Mouse (Mus musculus) embryonic stem cell, embryonic (primary cell): ENCODE results near the gene Rab1a.

ENCODE experiments used
- CTCF ChIA-PET, 4 experiments: fragments of 300-600 bp in 2 of 4; fragments of 350-600 bp in 2 of 4; sonication (Branson Sonifier 250); formaldehyde crosslinking; loops; one replicate each; lab custom pipeline; 2022; ENCODE audit warnings: inconsistent platforms in 2 of 4; lab: Charles Lee
- POLR2A ChIA-PET, 4 experiments: fragments of 300-600 bp in 2 of 4; fragments of 350-600 bp in 2 of 4; sonication (Branson Sonifier 250); formaldehyde crosslinking; loops; one replicate each; lab custom pipeline; 2022; ENCODE audit warnings: antibody characterized with exemption in 4 of 4, inconsistent platforms in 1 of 4; lab: Charles Lee

The Rab1a gene

DNA sequence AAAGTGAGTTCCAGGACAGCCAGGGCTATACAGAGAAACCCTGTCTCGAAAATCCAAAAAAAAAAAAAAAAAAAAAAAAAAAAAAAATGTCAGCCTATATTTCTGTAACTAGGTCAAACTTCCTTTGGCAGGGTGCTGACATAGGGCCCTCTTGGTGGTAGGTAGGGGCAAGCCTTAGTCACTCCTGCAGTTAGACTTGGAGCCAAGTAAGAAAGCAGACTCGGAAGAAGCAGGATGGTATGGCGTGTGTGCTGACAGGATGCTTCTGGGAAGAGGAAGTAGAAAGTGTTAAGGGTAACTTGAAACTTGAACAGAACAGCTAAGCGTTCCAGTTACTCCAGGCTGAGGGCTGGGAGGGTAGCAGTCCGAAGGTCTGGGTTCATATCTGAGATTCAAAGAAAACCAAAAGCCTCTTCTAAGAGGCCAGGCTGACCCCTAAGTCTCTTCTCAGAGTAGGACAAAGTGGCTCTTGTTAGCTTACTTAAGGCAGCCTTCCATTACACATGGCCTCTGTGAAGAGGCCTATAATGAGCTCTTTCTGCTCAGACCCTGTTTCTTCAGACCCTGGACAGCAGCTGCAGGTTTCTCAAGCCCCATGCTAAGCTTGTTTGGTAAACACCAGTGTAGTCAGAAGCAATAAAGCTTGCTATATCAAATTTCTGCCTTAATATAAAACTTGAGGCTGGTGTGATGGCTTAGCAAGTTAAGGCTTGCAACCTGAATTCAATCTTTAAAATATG, 31.0 kb downstream of the Rab1a start:
- ChIA-PET POLR2A (interaction anchor here (0.5 to 12.2 kb wide), 43 partner anchors 8 to 399 kb away, joined by 3 to 134 read pairs (median 8); partner anchors contain the start of genes Cep68 (in 3 of the 4), Rab1a (in 3 of the 4), Slc1a4 (in 3 of the 4) and Spred2 (in 1 of the 4)), CTCF (interaction anchor here in 3 of 4 experiments (0.7 to 2.9 kb wide), 8 partner anchors 14 to 549 kb away, joined by 4 to 16 read pairs (median 5); partner anchors contain the start of gene Cep68 (in 1 of the 3))

- ChIA-PET CTCF (interaction anchor here in 1 of 4 experiments (0.5 to 0.7 kb wide), 2 partner anchors 33 to 140 kb away, joined by 3 to 4 read pairs; no protein-coding TSS in a partner anchor), POLR2A (interaction anchor here in 3 of 4 experiments (0.6 to 12.2 kb wide), 12 partner anchors 9 to 160 kb away, joined by 3 to 134 read pairs (median 12); partner anchors contain the start of genes Cep68 (in 2 of the 3) and Rab1a (in 2 of the 3))
These were observed 33.0 kb downstream of the Rab1a start for GRCm38 (mm10) chr11:20234233-20234632.

- ChIA-PET CTCF (interaction anchor here in 3 of 4 experiments (0.5 to 1.6 kb wide), 5 partner anchors 9 to 117 kb away, joined by 3 to 5 read pairs (median 4); partner anchors contain the start of gene Cep68 (in 1 of the 3)), POLR2A (interaction anchor here in 3 of 4 experiments (0.6 to 12.2 kb wide), 27 partner anchors 7 to 125 kb away, joined by 3 to 134 read pairs (median 5); partner anchors contain the start of genes Cep68 (in 2 of the 3), Rab1a (in 2 of the 3), Slc1a4 (in 2 of the 3) and Actr2 (in 1 of the 3))
These were observed 35.8 kb downstream of the Rab1a start for GRCm38 (mm10) chr11:20237018-20237417.

DNA sequence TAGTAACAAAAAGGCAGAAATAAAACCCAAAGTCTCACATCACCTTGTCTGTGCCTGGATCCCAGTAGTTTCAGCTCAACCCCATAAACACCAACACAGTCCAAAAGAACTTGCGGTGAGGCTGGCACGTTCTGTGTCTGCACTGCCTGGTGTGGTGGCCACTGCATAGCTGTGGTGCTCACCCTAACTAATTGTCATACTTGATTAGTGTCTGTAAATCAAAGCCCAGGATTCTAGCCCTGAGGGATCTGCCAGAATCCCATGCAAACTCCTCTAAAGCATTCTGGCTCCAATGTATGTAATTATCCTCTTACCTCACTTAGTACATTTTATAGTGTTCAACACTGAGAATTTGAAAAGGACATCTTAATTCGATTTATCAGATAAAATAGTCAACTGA, 36.7 kb downstream of the Rab1a start:
- ChIA-PET CTCF (no interaction called here), POLR2A (interaction anchor here in 2 of 4 experiments (0.8 to 12.2 kb wide), 18 partner anchors 8 to 393 kb away, joined by 3 to 134 read pairs (median 4); partner anchors contain the start of genes Cep68 (in 2 of the 2), Rab1a (in 2 of the 2) and Slc1a4 (in 1 of the 2))

- POLR2A ChIA-PET: interaction anchor here in 2 of 4 experiments (0.8 to 12.2 kb wide), 13 partner anchors 8 to 107 kb away, joined by 3 to 134 read pairs (median 5); partner anchors contain the start of genes Cep68 (in 2 of the 2), Rab1a (in 1 of the 2) and Slc1a4 (in 1 of the 2)
- CTCF ChIA-PET: no interaction called here
These were observed 38.1 kb downstream of the Rab1a start for GRCm38 (mm10) chr11:20239279-20239861.

DNA sequence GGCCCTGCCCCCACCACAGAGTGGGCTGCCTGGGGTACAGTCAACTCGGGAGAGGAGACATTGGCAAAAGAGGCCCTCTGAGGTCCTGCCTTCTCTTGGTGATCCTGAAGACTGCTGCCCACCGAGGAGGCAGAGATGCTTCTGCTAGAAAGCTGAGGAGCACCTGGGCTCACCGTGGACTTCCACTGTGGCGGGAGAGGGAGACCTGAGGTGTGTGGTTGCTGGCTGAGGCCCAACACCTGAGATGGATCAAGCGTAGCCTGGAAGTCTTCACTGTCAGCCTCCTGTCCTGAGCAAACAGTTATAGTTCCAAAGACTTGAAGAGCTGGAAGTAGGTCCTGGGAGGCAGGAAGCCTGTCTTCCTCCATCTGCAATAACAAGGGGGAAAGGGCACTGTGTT, 39.1 kb downstream of the Rab1a start:
- POLR2A ChIA-PET: interaction anchor here in 3 of 4 experiments (0.6 to 12.2 kb wide), 11 partner anchors 9 to 156 kb away, joined by 3 to 134 read pairs (median 5); partner anchors contain the start of genes Cep68 (in 2 of the 3) and Rab1a (in 1 of the 3)
- CTCF ChIA-PET: no interaction called here

- POLR2A ChIA-PET: interaction anchor here in 3 of 4 experiments (0.7 to 12.2 kb wide), 12 partner anchors 8 to 104 kb away, joined by 3 to 134 read pairs (median 4); partner anchors contain the start of genes Cep68 (in 2 of the 3) and Rab1a (in 1 of the 3)
- CTCF ChIA-PET: interaction anchor here in 1 of 4 experiments (0.5 to 0.6 kb wide), 2 partner anchors 110 to 200 kb away, joined by 3 to 16 read pairs; no protein-coding TSS in a partner anchor
These were observed 40.1 kb downstream of the Rab1a start for GRCm38 (mm10) chr11:20241311-20241710.

GRCm38 (mm10) chr11:20242366-20243056, 41.3 kb downstream of the Rab1a start:
- POLR2A ChIA-PET: interaction anchor here (0.5 to 12.2 kb wide), 34 partner anchors 7 to 444 kb away, joined by 3 to 134 read pairs (median 5); partner anchors contain the start of genes Rab1a (in 2 of the 4), Cep68 (in 1 of the 4) and Slc1a4 (in 1 of the 4)
- CTCF ChIA-PET: interaction anchor here in 2 of 4 experiments (0.6 to 2.9 kb wide), 9 partner anchors 11 to 434 kb away, joined by 3 to 12 read pairs (median 4); partner anchors contain the start of gene Slc1a4 (in 1 of the 2)

- CTCF ChIA-PET: interaction anchor here in 3 of 4 experiments (0.6 to 2.9 kb wide), 10 partner anchors 12 to 433 kb away, joined by 3 to 12 read pairs (median 4); partner anchors contain the start of gene Slc1a4 (in 1 of the 3)
These were observed 42.1 kb downstream of the Rab1a start for GRCm38 (mm10) chr11:20243214-20243913.

GRCm38 (mm10) chr11:20244336-20245290, 43.4 kb downstream of the Rab1a start:
- ChIA-PET POLR2A (interaction anchor here (0.5 to 7.4 kb wide), 20 partner anchors 9 to 458 kb away, joined by 3 to 70 read pairs (median 4); partner anchors contain the start of gene Slc1a4 (in 2 of the 4)), CTCF (interaction anchor here in 3 of 4 experiments (0.6 to 2.9 kb wide), 5 partner anchors 14 to 451 kb away, joined by 3 to 12 read pairs (median 4); no protein-coding TSS in a partner anchor)

More at GRCm38 (mm10) chr11:20243214-20243913, 42.1 kb downstream of the Rab1a start:
- POLR2A ChIA-PET: interaction anchor here (0.5 to 7.4 kb wide), 40 partner anchors 7 to 459 kb away, joined by 3 to 70 read pairs (median 4); partner anchors contain the start of genes Rab1a (in 2 of the 4), Slc1a4 (in 2 of the 4) and Actr2 (in 1 of the 4)

- CTCF ChIA-PET: interaction anchor here in 1 of 4 experiments (2.9 kb wide), 1 partner anchor 112 kb away, joined by 12 read pairs; no protein-coding TSS in a partner anchor
- POLR2A ChIA-PET: interaction anchor here in 3 of 4 experiments (0.8 to 7.4 kb wide), 9 partner anchors 10 to 418 kb away, joined by 3 to 70 read pairs (median 4); partner anchors contain the start of gene Slc1a4 (in 1 of the 3)
These were observed 44.1 kb downstream of the Rab1a start for GRCm38 (mm10) chr11:20245316-20245715.

GRCm38 (mm10) chr11:20246616-20247015, 45.4 kb downstream of the Rab1a start:
- CTCF ChIA-PET: interaction anchor here in 1 of 4 experiments (0.7 to 0.8 kb wide), 2 partner anchors 10 to 179 kb away, joined by 3 read pairs; no protein-coding TSS in a partner anchor
- POLR2A ChIA-PET: interaction anchor here in 3 of 4 experiments (0.6 to 7.6 kb wide), 15 partner anchors 8 to 1466 kb away, joined by 3 to 134 read pairs (median 4); partner anchors contain the start of genes Rab1a (in 2 of the 3), Actr2 (in 1 of the 3) and Slc1a4 (in 1 of the 3)

DNA sequence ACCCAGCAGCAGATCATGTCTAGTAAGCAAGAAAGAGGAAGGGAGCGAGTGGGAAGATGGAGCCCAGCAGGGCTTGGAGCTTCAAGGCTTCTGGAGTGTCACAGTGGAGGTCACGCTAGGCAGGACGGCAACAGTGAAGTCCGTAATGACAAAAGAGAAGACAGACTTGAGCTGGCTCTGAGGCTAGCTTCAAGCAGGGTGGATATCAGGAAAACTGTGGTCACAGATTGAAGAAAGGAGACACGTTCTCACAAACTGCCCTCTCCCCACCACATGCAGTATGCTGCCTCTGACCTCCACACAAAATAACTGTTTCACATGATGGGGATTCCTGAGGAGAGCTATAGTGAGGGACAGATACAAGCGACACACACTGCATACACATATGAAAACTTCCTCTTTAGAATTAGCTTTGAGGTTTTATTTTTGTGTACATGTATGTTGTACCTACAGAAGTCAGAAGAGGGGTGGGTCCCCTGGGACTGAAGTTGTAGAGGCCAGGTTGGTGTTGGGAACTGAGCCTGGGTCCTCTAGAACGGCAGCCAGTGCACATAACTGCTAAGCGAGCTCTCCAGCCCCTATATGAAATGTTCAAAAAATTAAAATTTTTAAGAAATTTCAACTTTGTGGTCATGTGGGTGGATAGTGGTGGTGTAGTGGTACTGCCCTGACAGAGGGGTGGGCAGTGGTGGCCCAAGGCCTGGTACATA, 46.1 kb downstream of the Rab1a start:
- POLR2A ChIA-PET: interaction anchor here in 3 of 4 experiments (0.6 to 7.6 kb wide), 18 partner anchors 9 to 384 kb away, joined by 3 to 134 read pairs (median 8); partner anchors contain the start of genes Rab1a (in 2 of the 3), Actr2 (in 1 of the 3), Sertad2 (in 1 of the 3) and Slc1a4 (in 1 of the 3)

GRCm38 (mm10) chr11:20248277-20248676, 47.0 kb downstream of the Rab1a start:
- ChIA-PET POLR2A (interaction anchor here (0.8 to 7.6 kb wide), 38 partner anchors 8 to 668 kb away, joined by 3 to 134 read pairs (median 11); partner anchors contain the start of genes Rab1a (in 3 of the 4), Slc1a4 (in 3 of the 4), Actr2 (in 1 of the 4) and Sertad2 (in 1 of the 4)), CTCF (interaction anchor here in 1 of 4 experiments (0.9 to 1.4 kb wide), 3 partner anchors 12 to 413 kb away, joined by 3 to 6 read pairs (median 5); no protein-coding TSS in a partner anchor)

More for the DNA sequence above, 46.1 kb downstream of the Rab1a start:
- CTCF ChIA-PET: interaction anchor here in 1 of 4 experiments (0.7 kb wide), 1 partner anchor 180 kb away, joined by 3 read pairs; no protein-coding TSS in a partner anchor
